Mouse (Mus musculus) spleen, postnatal 36 days (tissue): ENCODE results near the gene Anapc16.
"Not testable (repeated sequence)": the region's sequence is repeated elsewhere in the genome, so short reads cannot be mapped to it uniquely, and the experiment has no call there.

Experiments used
- DNase-seq, 2 experiments: peaks; one replicate each; pipeline ENCODE4 v3.0.0; 2022; ENCODE audit warnings: low spot score in 2 of 2, mixed read lengths in 1 of 2

Gene Anapc16

DNA sequence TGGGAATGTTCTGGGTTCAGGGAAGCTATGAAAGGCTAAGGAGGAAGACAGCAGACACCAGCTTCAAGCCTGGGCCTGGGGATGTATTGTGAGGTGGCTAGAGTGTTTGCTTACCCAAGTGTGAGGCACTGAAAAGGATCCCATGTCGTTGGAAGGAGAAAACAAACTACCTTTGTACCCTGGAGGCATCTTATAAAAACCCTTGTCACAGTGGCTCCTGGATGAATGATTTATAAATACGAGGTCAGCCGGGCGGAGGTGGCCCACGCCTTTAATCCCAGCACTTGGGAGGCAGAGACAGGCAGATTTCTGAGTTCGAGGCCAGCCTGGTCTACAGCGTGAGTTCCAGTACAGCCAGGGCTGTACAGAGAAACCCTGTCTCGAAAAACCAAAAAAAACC lies 1.3 kb downstream of the Anapc16 start:
- DNase-seq = not testable (repeated sequence)

GRCm38 (mm10) chr10:59999057-59999456 lies 3.9 kb downstream of the Anapc16 start:
- DNase-seq = no peak

GRCm38 (mm10) chr10:59997591-59997990 lies 5.3 kb downstream of the Anapc16 start:
- peak in 1 of 2 experiments; percentile 73 for DNase-seq

DNA sequence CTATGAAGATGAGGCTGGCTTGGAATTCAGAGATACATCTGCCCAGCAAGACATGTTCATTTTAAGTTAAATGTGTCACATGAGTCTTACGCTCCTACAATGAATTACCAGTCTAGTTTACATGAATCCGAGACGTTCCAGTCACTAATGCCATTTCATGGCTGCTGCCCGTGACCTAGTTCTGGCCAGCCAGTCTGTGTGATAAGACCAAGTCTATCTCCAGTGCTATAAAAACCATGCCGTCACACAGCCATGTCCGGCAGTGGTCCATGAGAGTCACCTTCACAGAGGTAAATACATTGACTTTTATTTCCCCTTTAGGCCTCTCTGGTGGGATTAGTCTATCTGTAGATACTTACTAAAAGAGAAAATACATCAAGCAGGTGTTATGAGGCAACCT lies 7.0 kb downstream of the Anapc16 start:
- no peak for DNase-seq

- not testable (repeated sequence) for DNase-seq
Measured at GRCm38 (mm10) chr10:59993813-59994212, 9.1 kb downstream of the Anapc16 start.

DNA sequence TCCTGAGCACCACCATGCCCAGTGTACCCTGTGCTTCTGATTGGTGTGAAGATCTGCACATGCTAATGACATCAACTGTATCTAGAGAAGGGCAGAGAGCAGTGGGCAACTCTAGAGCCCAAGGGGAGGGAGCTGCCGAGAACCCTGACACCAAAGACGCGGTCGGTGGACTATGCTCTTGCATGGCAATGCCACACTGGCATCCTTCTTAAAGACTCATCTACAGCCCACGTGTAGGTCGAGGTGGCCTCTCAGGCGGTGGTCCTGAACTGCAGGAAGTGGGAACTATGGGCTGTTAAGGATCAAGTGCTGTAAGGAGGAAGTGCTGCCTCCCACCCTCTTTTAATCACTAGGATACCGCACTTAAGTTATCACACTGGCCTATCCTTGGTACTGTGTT lies 10.9 kb downstream of the Anapc16 start:
- no peak for DNase-seq

DNA sequence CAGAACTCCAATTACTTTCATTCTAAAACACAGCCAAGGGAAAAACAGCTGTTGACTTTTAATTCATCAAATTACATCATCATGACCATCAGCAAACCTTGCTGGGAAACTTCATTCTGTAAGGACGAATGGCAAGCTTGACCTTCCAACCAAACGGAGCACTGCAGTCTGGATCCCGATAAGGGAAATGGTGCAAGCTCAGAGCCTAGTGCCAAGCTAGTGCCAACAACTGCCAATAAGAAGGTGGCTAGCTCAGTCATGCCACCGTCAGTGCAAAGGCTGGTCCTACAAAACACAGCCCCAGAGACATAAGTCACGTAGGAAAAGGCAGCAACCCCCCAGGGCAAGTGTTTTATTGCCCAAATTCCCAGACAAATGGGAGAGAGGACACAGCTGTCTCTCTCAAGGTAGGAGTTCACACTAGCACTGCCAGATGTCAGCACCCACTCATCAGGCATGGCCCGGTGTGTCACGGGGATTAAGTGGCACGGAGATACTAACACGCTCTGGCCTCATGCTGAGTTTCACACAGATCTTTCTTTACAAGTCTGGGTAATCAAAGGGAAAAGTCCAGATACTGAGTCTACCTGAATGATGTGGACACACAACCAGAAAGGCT lies 11.6 kb downstream of the Anapc16 start:
- DNase-seq = no peak

- DNase-seq = no peak
Measured at GRCm38 (mm10) chr10:59990393-59990792, 12.5 kb downstream of the Anapc16 start.

DNA sequence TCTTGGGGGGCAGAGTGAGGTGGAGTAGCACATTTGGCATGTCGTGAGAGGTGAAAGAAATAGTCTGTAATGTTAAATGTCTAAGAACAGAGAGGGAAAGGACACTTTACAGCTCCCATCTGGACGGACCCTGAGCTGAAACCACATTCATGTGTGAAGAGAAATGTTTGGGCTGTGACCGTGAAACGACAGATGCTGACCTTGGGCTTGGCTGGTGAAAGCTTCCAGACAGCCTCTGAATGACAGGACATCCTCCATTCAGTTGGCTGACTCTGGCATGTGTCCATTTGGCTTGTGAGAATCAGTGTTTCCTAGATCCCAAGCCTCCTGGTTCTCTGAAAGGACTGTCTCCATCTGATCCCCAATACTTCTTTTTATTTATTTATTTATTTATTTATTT lies 14.9 kb downstream of the Anapc16 start:
- DNase-seq = no peak

- no peak for DNase-seq
Measured at GRCm38 (mm10) chr10:59982379-59982873, 20.5 kb downstream of the Anapc16 start.

DNA sequence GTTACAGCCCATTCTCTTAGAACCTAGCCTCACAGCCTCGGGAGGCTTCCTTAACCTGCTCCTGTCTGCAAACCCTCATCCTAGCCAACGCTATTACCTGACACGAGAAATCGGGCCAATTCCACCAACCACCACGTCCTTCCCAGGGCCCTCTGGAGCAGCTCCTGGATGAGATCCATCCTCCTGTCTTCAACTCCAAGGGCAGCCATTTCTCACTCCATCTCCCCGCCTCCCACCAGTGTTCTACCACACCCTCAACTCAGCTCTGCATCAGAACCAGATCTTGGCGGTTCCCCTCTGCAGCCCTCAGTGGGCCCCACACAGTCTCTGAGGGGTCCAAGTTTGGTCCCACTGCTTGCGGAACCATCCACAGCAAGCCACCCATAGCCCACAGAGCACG lies 21.1 kb downstream of the Anapc16 start:
- DNase-seq = no peak

DNA sequence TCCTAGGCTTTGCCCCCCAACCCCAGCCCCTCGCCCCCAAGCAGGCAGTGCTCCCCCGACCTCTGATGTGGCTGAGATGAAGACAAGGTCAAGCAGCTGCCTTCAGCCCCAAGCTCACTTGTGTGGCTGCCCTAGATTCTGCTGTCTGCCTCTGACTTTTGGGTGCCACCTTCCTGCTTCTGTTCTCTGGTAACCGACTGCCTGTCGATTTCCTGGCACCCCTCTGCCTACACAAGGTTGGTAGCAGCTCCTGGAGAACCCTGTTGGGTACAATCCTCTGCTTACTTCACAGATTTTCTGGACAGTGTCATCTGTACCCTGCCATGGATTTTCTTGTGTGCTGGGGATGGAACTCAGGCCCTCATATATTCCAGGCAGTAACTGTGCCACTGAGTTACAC lies 21.6 kb downstream of the Anapc16 start:
- DNase-seq = peak in 1 of 2 experiments; percentile 48

- DNase-seq = peak; percentile 89 to 91
Measured at GRCm38 (mm10) chr10:59980815-59981244, 22.1 kb downstream of the Anapc16 start.

DNA sequence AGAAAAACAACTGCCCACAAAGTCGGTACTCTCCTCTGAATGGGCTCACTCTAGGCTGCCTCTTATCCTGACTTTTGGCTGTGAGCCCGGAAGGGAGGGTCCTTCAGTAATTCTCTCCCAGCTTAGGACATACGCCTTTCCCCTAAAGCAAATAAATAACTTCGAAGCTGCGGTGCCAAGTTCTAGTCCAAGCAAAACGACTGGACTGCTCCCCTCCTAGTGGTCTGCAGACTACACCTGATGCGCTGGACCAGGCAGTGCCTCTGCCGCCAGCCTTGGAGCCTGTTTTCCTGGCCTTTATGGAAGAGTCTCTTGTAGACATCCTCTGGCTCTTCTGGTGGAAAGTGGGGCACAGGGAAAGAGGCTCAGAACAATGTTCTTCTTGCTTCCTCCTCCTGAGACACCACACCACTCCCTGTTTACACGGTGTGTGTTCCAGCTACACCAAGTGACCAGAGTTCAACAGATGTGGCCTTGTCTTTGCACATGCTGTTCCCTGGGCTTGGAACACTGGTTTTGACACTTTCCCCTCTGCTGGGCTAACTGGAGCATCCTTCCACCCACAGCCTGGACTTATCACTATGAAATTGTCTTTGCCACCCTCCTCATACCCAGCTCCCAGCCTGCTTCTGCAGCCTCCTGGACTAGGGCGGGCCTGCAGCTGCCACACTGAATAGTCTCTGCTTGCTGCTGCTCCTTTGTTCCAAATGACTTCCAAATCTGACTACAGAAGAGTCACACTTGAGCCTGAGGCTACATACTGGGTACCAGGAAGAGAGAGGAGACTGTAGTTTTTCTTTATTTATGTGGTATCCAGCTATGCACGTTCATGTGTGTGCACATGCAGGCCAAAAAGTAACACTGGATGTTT lies 23.8 kb downstream of the Anapc16 start:
- DNase-seq = no peak

- DNase-seq = no peak
Measured at GRCm38 (mm10) chr10:59978401-59978800, 24.5 kb downstream of the Anapc16 start.

DNA sequence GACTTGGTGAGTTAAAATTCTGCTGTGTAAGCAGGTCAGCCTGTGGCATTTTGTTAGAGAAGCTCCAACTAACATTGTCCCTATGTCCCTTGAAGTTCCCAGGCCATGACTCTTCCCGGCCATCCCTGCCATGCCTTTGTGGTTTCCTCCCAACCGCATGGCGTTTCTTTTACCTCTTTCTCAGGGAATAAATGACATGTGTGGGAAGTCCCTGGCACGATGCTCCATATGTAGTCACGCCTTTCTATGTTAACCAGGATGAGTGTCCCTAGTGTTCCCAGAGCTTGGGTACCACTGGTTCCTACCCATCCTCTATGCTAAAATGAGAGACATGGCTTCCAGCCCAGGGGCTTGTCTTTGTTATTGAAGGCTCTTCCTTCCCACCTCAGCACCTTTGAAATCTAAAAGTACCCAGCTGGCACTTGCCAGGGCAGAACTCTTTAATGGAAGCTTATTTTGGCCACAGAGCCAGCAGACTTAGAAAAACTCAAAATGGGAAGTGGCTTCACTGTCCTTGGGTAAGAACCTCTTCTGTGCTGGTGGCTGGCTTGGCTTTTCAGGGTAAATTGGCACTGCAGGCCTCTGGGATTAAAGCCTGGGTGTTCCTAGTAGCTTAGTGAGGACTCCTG lies 25.1 kb downstream of the Anapc16 start:
- DNase-seq = no peak

GRCm38 (mm10) chr10:59977141-59977540 lies 25.8 kb downstream of the Anapc16 start:
- no peak for DNase-seq

- DNase-seq = peak; percentile 52 to 79
Measured at GRCm38 (mm10) chr10:59974786-59975185, 28.1 kb downstream of the Anapc16 start.

DNA sequence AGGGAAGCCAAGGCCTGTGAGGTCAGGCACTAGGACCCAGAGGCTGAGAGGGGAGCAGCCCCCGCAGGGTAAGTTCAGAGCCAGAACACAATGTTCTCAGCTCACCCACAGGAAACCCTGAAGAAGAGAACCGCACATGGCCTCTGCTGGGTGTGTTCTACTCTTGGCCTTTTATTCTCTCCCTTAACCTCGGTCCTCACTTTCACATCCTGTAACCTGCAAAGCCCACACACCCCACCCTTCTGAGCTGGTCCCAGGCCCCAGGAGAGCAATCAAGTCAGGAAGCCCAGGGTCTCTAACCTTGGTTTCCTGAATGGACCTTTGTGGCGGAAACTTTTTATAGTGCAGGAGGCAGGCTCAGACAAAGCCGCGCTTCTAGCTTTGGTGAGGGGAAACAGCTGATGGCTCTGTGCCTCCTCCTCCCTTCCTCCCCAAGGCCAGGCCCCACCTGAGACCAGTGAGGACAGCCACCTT lies 28.7 kb downstream of the Anapc16 start:
- DNase-seq = peak; percentile 91 to 95

- no peak for DNase-seq
Measured at GRCm38 (mm10) chr10:59973400-59973799, 29.5 kb downstream of the Anapc16 start.

DNA sequence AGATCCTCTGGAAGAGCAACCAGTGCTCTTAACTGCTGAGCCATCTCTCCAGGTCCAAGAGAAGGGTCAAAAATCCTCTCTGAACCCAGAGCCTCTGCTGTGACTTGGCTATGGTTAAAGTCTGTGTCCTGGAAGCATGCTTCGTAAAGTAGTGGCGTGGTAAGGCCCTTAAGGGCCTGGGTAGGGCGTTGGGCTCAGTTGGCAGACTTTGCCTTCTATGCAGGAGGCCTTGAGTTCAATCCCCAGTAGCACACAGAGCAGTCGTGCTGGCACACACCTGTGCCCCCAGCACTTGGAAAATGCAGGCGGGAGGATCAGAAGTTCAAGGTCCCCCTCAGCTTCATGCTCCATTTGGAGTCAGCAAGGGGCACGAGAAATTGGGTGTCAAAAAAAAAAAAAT lies 29.9 kb downstream of the Anapc16 start:
- DNase-seq = no peak

- DNase-seq = no peak
Measured at GRCm38 (mm10) chr10:59972534-59972933, 30.4 kb downstream of the Anapc16 start.
